Mouse (Mus musculus): ENCODE data around the gene Adgrd1. TPM values are rescaled to one million over a fixed set of nuclear protein-coding genes. Genes with fewer than 3 reads are reported as not detected.

The Adgrd1 gene
- polyA plus RNA-seq, 1 experiment from 2014 or later = 0.09 TPM

- WGBS = 90% methylated on average over 7 of the region's 7 CpGs
- Histone ChIP-seq H3K9me3 (no peaks in the 10 kb centered on the region), H3K27ac (replicated peaks) (no peak overlapping the region), H3K36me3 (no peaks in the 10 kb centered on the region), H3K9ac (replicated peaks) (no peak overlapping the region), H3K27me3 (no peaks in the 10 kb centered on the region; the same call in 1 of the 2 replicates), H3K4me3 (no peak overlapping the region), H3K4me1 (peaks cover 14% of the 10 kb centered on the region), H3K4me2 (replicated peaks) (no peak overlapping the region)
- ATAC-seq (replicated peaks) = no peak
These were observed 90.4 kb downstream of the Adgrd1 start for GRCm38 (mm10) chr5:129186926-129187325.

DNA sequence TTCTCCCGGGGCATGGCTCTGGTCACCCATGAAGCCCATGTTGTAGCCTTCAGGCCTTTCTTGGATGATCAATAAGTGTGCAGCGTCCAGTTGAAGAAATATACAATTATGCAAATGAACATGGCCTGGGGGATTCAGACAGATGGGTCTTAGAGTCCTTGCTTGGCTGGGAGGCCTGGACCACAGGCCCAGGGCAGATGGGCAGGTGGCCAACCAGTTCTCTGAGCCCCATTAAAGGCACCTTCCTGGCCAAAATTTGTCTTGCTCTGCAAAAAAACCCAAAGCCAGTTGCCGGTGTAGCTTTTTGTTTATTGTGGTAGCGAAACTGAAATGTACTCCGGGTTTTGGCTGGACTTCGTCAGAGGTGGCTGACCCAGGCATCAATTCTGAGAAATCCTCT, 92.5 kb downstream of the Adgrd1 start:
- Histone ChIP-seq H3K9me3 (no peaks in the 10 kb centered on the region), H3K27me3 (no peaks in the 10 kb centered on the region), H3K4me2 (replicated peaks) (no peak overlapping the region), H3K9ac (replicated peaks) (no peak overlapping the region), H3K4me1 (peaks cover 8% of the 10 kb centered on the region; the same call in 1 of the 2 replicates), H3K27ac (replicated peaks) (no peak overlapping the region), H3K36me3 (no peaks in the 10 kb centered on the region), H3K4me3 (no peak overlapping the region)
- 64% methylated on average over 6 of the region's 6 CpGs for WGBS
- ATAC-seq (replicated peaks) = no peak

DNA sequence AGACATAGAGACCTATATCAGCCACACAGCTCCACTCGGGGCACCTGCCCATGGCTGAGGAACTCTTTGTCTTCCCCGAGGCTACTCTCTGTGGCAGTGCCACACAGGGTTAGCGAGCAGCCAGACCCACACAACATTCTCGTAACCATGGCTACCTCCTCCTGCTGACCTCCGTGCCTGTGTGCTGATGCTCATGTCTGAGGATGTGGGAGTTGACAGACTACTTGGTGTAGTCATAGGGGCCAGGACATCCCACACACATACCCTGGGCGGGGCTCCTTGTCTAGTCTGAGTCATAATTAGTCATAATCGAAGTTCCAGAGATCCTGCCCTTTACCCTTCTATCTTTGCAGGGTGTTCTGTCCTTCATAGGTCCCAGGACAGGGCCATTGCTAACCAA, 93.5 kb downstream of the Adgrd1 start:
- H3K9ac ChIP-seq (replicated peaks) = no peak overlapping the region
- no peaks in the 10 kb centered on the region for H3K36me3 ChIP-seq
- H3K9me3 ChIP-seq = no peaks in the 10 kb centered on the region
- no peak overlapping the region for H3K4me3 ChIP-seq
- 70% methylated on average over 7 of the region's 7 CpGs for WGBS
- H3K4me2 ChIP-seq (replicated peaks) = no peak overlapping the region
- H3K27ac ChIP-seq (replicated peaks) = no peak overlapping the region
- ATAC-seq (replicated peaks) = no peak
- peaks cover 8% of the 10 kb centered on the region; the same call in 1 of the 2 replicates for H3K4me1 ChIP-seq
- H3K27me3 ChIP-seq = no peaks in the 10 kb centered on the region

- H3K9ac ChIP-seq (replicated peaks) = no peak overlapping the region
- H3K9me3 ChIP-seq = no peaks in the 10 kb centered on the region
- no peak for ATAC-seq (replicated peaks)
- H3K27me3 ChIP-seq = no peaks in the 10 kb centered on the region
- no peaks in the 10 kb centered on the region for H3K36me3 ChIP-seq
- 0 out of 2 replicates have a peak overlapping the region, but pooled peaks have one; percentile 43 for H3K27ac ChIP-seq (replicated peaks)
- peaks cover 13% of the 10 kb centered on the region; the same call in 1 of the 2 replicates for H3K4me1 ChIP-seq
- no peak overlapping the region for H3K4me3 ChIP-seq
- 34% methylated on average over 9 of the region's 9 CpGs for WGBS
- H3K4me2 ChIP-seq (replicated peaks) = no peak overlapping the region
These were observed 100.0 kb downstream of the Adgrd1 start for GRCm38 (mm10) chr5:129196501-129196900.

DNA sequence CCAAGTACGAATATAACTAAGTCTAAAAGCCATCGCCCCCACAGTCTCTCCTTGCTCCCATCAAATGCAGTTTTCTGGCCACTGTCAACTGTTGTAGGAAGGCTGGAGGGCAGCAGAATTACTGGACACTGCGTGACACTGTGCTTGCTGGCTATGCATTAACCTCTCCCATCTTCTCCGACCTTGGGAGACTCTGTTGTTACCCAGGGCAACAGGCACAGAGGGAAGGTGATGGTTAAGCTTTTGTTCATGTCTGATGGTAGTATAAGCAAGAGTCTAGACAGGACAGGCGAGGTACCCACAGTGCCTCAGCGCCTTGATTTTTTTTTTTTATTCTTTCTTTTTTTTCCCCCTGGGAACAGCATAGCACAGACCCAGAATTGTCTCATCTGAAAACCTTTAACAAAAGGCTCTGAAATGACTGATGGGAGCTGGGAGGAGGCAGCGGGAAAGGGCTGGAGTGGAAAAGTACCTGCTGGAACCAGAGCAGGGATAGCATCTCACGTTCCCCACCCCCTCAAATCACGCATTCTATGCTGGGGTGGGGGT, 100.5 kb downstream of the Adgrd1 start:
- WGBS = 51% methylated on average over 9 of the region's 9 CpGs
- Histone ChIP-seq H3K4me3 (no peak overlapping the region), H3K4me2 (replicated peaks) (no peak overlapping the region), H3K9ac (replicated peaks) (no peak overlapping the region), H3K9me3 (no peaks in the 10 kb centered on the region), H3K4me1 (peaks cover 13% of the 10 kb centered on the region; the same call in 1 of the 2 replicates), H3K27me3 (no peaks in the 10 kb centered on the region), H3K36me3 (no peaks in the 10 kb centered on the region), H3K27ac (replicated peaks) (peak overlapping the region; percentile 43)
- ATAC-seq (replicated peaks) = peak; percentile 26; the same call in 1 of the 2 replicates

GRCm38 (mm10) chr5:129200132-129200531, 103.6 kb downstream of the Adgrd1 start:
- Histone ChIP-seq H3K36me3 (no peaks in the 10 kb centered on the region), H3K4me2 (replicated peaks) (no peak overlapping the region)

GRCm38 (mm10) chr5:129208279-129208678, 111.7 kb downstream of the Adgrd1 start:
- Histone ChIP-seq H3K4me3 (no peak overlapping the region), H3K4me1 (no peaks in the 10 kb centered on the region), H3K9ac (replicated peaks) (no peak overlapping the region), H3K27me3 (no peaks in the 10 kb centered on the region), H3K9me3 (no peaks in the 10 kb centered on the region), H3K27ac (replicated peaks) (no peak overlapping the region), H3K4me2 (replicated peaks) (no peak overlapping the region), H3K36me3 (no peaks in the 10 kb centered on the region)
- no peak for ATAC-seq (replicated peaks)

More at GRCm38 (mm10) chr5:129200132-129200531, 103.6 kb downstream of the Adgrd1 start:
- no peak for ATAC-seq (replicated peaks)
- H3K4me3 ChIP-seq = no peak overlapping the region
- no peaks in the 10 kb centered on the region for H3K9me3 ChIP-seq
- H3K27me3 ChIP-seq = no peaks in the 10 kb centered on the region
- H3K4me1 ChIP-seq = peaks cover 13% of the 10 kb centered on the region; the same call in 1 of the 2 replicates
- 83% methylated on average over 3 of the region's 3 CpGs for WGBS
- H3K9ac ChIP-seq (replicated peaks) = no peak overlapping the region
- no peak overlapping the region for H3K27ac ChIP-seq (replicated peaks)

- Histone ChIP-seq H3K9me3 (no peaks in the 10 kb centered on the region), H3K36me3 (no peaks in the 10 kb centered on the region), H3K27ac (replicated peaks) (no peak overlapping the region), H3K27me3 (no peaks in the 10 kb centered on the region), H3K4me2 (replicated peaks) (no peak overlapping the region), H3K9ac (replicated peaks) (no peak overlapping the region), H3K4me3 (no peak overlapping the region), H3K4me1 (no peaks in the 10 kb centered on the region)
- 86% methylated on average over 4 of the region's 4 CpGs for WGBS
- ATAC-seq (replicated peaks) = no peak
These were observed 112.3 kb downstream of the Adgrd1 start for GRCm38 (mm10) chr5:129208845-129209244.

- Histone ChIP-seq H3K36me3 (no peaks in the 10 kb centered on the region), H3K9me3 (no peaks in the 10 kb centered on the region), H3K4me2 (replicated peaks) (no peak overlapping the region), H3K4me1 (no peaks in the 10 kb centered on the region), H3K9ac (replicated peaks) (no peak overlapping the region), H3K27me3 (no peaks in the 10 kb centered on the region), H3K4me3 (no peak overlapping the region), H3K27ac (replicated peaks) (peak overlapping the region; percentile 28; the same call in 1 of the 2 replicates)
- WGBS = 38% methylated on average over 14 of the region's 14 CpGs
- no peak for ATAC-seq (replicated peaks)
These were observed 115.0 kb downstream of the Adgrd1 start for GRCm38 (mm10) chr5:129211385-129212031.

DNA sequence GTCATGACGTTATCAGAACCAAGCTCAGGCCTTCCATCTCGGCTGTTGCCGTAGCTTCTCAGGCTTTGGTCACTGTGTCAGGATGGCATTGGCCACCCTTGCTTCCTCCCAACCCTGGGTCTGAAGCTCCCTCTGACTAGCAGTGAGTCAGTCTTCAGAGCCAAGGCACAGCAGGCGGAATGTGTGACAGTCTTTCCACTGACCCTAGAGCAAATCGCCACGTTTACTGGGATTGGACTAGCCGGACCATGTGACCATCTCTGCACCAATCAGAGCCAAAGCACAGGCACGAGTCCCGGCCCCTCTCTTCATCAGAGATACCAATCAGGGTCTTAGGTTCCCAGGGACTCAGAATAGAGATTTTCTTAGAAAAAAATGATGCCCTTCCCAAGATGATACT, 117.5 kb downstream of the Adgrd1 start:
- H3K4me3 ChIP-seq = no peak overlapping the region
- no peak overlapping the region for H3K27ac ChIP-seq (replicated peaks)
- no peaks in the 10 kb centered on the region for H3K27me3 ChIP-seq
- no peak for ATAC-seq (replicated peaks)
- H3K9ac ChIP-seq (replicated peaks) = no peak overlapping the region
- WGBS = 59% methylated on average over 9 of the region's 9 CpGs
- H3K9me3 ChIP-seq = no peaks in the 10 kb centered on the region
- H3K4me2 ChIP-seq (replicated peaks) = no peak overlapping the region
- no peaks in the 10 kb centered on the region for H3K36me3 ChIP-seq
- H3K4me1 ChIP-seq = peaks cover 18% of the 10 kb centered on the region

GRCm38 (mm10) chr5:129216001-129216400, 119.5 kb downstream of the Adgrd1 start:
- no peak overlapping the region for H3K9ac ChIP-seq (replicated peaks)
- H3K4me2 ChIP-seq (replicated peaks) = no peak overlapping the region
- no peaks in the 10 kb centered on the region for H3K9me3 ChIP-seq
- no peak overlapping the region for H3K27ac ChIP-seq (replicated peaks)
- H3K4me3 ChIP-seq = no peak overlapping the region
- no peaks in the 10 kb centered on the region for H3K27me3 ChIP-seq
- H3K4me1 ChIP-seq = peaks cover 18% of the 10 kb centered on the region
- H3K36me3 ChIP-seq = no peaks in the 10 kb centered on the region
- 77% methylated on average over 2 of the region's 2 CpGs for WGBS
- ATAC-seq (replicated peaks) = no peak

DNA sequence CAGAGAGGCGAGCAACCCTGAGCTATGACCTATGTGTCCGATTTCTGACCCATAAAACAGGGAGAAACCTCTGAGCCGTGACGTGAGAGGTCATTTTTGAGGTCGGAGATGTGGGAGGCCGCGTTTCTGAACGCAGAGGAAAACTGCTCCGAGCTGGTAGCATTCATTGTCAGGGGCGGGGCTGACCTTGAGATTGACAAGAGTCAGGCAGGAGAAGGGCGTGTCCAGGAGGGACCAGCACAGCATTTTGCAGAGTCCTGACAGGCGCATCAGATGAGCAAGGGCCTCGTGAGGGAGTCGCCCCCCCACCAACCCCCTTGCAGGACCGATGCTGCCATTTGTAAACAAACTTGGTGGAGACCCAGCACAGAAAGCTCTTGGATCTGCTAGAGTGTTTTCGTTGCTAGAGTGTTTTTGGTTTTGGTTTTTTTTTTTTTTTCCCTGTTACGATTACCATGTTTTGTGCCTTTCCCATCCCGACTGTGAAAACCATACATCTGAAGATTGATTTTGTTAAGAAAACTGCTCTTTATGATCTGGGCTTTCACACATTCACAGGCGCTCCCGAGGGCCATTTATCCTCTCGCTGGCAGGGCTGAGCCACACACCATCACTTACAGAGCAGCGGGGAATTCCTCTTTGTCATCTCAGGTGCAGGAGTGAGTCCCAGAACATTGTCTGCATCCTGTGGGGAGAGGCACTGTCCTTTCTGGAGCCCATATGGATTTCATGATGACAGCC, 121.1 kb downstream of the Adgrd1 start:
- no peak overlapping the region for H3K27ac ChIP-seq (replicated peaks)
- WGBS = 14% methylated on average over 22 of the region's 22 CpGs
- 0 out of 2 replicates have a peak, but pooled peaks have one; percentile 18 for ATAC-seq (replicated peaks)

More for the DNA sequence above, 121.1 kb downstream of the Adgrd1 start:
- no peaks in the 10 kb centered on the region for H3K9me3 ChIP-seq
- H3K36me3 ChIP-seq = no peaks in the 10 kb centered on the region
- H3K9ac ChIP-seq (replicated peaks) = no peak overlapping the region
- no peaks in the 10 kb centered on the region for H3K27me3 ChIP-seq
- H3K4me2 ChIP-seq (replicated peaks) = peak overlapping the region; percentile 8; the same call in 1 of the 2 replicates
- H3K4me1 ChIP-seq = peaks cover 18% of the 10 kb centered on the region
- no peak overlapping the region for H3K4me3 ChIP-seq
